Mouse (Mus musculus) hindbrain, embryonic 15.5 days (tissue): ENCODE data around the gene Fgr. TPM values are rescaled to one million over a fixed set of nuclear protein-coding genes. Genes with fewer than 3 reads are reported as not detected.

Source experiments
- polyA plus RNA-seq: library from polyadenylated mRNA; unstranded; fragments of >200 nt; fragmentation: Nextera tagmentation; extraction: Ambion mirVana; gene quantifications from 2 replicates; pipeline ENCODE4 v1.2.1, GENCODE M21; 2015

The Fgr gene
- polyA plus RNA-seq, 1 experiment from 2014 or later: 0.21 TPM

Other genes with a start within 250 kb of the Fgr start
- 4.9 and 5.4 TPM in 2 replicates for gene Xkr8, start 241.5 kb upstream of the Fgr start, polyA plus RNA-seq
- 0.54 and 0.71 TPM in 2 replicates for gene Smpdl3b, start 216.8 kb upstream of the Fgr start, polyA plus RNA-seq
- 41.5 and 43.6 TPM in 2 replicates for gene Rpa2, start 205.8 kb upstream of the Fgr start, polyA plus RNA-seq
- gene Themis2, start 177.7 kb upstream of the Fgr start, polyA plus RNA-seq: 0.41 and 1.1 TPM in 2 replicates
- 49.6 and 53.0 TPM in 2 replicates for gene Ppp1r8, start 130.9 kb upstream of the Fgr start, polyA plus RNA-seq
- 133 and 145 TPM in 2 replicates for gene Stx12, start 89.6 kb upstream of the Fgr start, polyA plus RNA-seq
- gene Fam76a, start 51.5 kb upstream of the Fgr start, polyA plus RNA-seq: 35.7 and 38.3 TPM in 2 replicates
- gene Ahdc1, start 37.2 kb downstream of the Fgr start, polyA plus RNA-seq: 11.8 and 13.9 TPM in 2 replicates
- gene Wasf2, start 156.4 kb downstream of the Fgr start, polyA plus RNA-seq: 30.3 and 31.1 TPM in 2 replicates
- 3.0 and 4.5 TPM in 2 replicates for gene Cd164l2, start 238.0 kb downstream of the Fgr start, polyA plus RNA-seq
- gene Gpr3, start 238.4 kb downstream of the Fgr start, polyA plus RNA-seq: 1.6 and 2.7 TPM in 2 replicates